Mouse (Mus musculus): ENCODE measurements around the gene Nckap1. TPM values are rescaled to one million over a fixed set of nuclear protein-coding genes. Genes with fewer than 3 reads are reported as not detected.
"Not testable (repeated sequence)": the region's sequence is repeated elsewhere in the genome, so short reads cannot be mapped to it uniquely, and the experiment has no call there.

Nckap1 gene
- total RNA-seq, 2 experiments from 2014 or later, result 412 to 413 TPM

DNA sequence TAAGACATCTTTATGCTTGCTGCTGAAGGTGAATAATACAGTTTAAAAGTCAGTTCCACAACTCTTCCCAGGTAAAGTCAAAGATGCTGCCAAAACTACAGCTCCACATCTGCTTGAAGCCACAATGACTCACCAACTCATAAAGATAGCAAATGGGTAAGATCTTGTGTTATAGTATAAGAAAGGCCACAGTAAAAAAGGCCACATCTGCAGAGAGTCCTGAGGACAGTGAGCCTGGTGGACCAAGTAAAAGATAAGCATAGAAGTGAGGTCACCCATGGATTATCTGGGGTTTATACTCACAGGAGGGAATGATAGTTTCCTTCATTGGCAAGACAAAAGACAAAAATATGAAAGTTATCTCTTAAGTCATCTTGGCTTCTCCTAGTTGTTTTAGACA is 18.9 kb downstream of the Nckap1 start:
- no peak for DNase-seq (ENCODE audit: low spot score in 2 of 2)

DNA sequence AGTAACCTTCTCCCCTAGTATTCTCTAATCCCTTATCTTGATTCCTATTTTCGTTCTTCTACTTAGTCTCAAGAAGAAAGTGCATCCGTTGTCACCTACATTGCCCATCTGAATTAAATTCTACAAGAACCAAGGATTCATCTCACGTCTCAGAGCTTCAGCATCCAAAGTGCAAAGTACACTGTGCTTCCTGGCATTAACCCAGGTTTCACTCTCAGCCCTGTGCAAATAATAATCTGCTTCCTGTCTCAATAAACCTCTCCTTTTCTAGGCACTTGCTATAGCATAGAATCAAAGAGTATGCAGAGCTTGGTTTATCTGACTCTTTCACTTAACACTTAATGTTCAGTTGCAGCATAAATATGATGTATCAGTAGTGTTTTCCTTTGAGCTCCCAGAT is 19.7 kb downstream of the Nckap1 start:
- DNase-seq (ENCODE audit: low spot score in 2 of 2), result no peak

DNA sequence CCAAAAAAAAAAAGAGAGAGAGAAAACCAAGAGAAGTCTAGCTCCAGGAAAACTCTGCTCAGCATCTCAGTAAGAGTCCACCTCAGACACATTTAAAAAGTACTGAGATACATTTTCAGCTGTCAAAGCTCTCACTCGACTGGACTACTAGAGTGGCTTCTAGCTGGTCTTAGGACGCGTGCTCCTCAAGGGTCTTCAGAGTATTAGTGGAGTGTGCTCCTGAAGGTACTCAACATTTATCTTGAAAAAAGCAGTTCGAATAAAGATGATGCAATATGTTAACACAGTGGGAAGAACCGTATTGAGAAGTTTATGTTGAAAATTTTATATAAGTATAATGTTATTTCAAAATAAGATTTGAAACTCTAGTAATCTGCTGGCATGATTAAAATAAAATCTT is 20.4 kb downstream of the Nckap1 start:
- no peak for DNase-seq (ENCODE audit: low spot score in 2 of 2)

DNA sequence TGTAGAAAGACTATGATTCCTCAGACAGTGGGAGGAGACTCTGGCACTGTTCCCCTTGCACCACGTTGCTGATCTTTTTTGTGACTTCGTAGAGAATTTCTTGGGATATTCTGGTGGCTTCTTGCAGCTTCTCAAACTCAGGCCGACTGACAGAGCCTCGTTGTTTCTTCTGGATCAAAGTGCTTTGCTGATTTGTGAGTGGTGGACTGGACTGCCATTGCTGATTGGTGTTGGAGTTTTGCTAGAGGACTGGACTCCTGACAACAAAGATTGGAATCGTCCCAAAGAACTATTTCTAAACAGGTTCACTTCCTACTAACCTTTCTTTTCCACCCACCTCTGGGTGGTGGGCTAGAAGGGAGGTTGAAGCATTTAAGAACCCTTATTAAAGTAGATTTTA is 21.5 kb downstream of the Nckap1 start:
- DNase-seq (ENCODE audit: low spot score in 2 of 2), result no peak

DNA sequence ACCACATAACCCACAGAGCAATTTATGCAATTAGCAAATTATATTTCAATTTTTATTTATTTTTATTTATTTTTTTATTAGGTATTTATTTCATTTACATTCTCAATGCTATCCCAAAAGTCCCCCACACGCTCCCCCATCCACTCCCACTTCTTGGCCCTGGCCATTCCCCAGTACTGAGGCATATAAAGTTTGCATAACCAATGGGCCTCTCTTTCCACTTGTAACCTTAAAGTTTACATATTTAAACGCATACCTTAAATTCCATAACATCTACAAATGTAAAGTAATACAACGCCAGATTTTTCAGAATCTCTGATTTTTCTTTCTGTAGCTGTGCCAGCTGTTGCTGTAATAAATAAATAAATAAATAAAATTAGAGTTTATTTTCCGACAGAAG is 26.7 kb downstream of the Nckap1 start:
- no peak for DNase-seq (ENCODE audit: low spot score in 2 of 2)

DNA sequence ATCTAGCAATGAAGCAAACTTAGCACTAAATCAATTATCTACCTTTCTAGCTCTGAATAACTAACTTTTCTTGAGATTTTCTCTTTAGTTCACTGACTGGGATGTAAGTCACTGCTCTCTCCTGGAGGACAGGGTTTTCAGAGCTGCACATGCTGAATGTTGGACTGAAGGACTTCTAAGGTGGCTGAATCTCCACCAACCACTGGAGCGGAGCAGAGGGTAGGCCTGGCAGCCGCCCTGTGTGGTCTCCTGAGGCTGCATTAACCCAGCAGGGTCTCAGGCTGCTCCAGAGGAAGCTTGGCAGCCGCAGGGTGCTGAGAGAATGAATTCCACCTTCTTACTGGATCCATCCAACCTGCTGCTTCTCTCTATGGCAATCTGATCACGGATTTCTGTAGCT is 31.5 kb downstream of the Nckap1 start:
- no peak for DNase-seq (ENCODE audit: low spot score in 2 of 2)

DNA sequence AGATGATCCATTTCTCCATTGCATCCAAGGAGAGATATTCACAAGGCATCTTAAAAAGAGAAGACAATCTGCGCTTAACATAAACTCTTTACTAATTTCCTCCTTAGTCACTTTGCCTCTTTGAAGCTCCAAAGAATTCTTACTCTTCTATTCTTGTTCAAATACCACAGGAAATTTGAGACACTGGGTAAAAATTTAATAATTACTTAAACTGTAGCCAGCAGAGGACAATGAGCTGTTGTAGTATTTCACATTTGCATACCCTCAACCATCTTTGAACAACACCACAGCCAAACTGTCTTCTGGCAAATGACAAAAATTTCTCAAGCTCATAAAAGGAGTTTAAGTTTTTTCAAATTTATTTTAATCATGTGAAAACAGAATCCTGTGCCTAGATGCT is 33.3 kb downstream of the Nckap1 start:
- no peak for DNase-seq (ENCODE audit: low spot score in 2 of 2)

DNA sequence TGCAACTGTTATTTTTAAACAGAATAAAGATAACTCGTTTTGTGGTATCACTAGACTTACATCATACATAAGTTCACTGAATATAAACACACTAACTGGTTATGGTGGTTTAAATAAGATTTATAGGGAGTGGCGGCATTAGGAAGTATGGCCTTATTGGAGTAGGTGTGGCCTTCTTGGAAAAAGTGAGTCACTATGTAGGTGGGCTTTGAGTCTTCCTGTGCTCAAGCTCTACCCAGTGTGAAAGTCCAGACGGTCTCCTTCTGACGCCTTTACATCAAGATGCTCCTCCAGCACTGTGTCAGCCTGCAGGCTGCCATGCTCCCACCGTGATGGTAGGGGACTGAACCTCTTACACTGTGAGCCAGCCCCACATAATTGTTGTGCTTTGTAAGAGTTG is 38.4 kb downstream of the Nckap1 start:
- DNase-seq (ENCODE audit: low spot score in 2 of 2), result no peak

DNA sequence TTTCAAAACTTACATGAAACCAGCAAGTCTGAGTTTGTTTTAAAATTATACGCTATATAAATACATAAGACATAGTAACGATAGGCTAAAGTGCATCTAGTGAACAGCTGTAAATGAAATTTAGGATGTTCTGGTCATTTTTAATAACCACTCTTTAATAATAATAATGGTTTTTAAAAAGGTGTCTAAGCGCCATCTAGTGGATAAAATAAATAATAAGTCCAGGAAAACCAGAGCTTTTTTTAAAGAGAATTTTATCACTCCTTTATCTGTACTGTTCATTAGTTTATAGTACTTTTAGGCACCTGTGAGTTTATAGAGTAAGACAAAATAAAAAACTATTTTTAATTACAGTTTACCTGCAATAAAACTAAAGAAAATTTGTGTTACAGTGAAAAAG is 44.0 kb downstream of the Nckap1 start:
- no peak for DNase-seq (ENCODE audit: low spot score in 2 of 2)

DNA sequence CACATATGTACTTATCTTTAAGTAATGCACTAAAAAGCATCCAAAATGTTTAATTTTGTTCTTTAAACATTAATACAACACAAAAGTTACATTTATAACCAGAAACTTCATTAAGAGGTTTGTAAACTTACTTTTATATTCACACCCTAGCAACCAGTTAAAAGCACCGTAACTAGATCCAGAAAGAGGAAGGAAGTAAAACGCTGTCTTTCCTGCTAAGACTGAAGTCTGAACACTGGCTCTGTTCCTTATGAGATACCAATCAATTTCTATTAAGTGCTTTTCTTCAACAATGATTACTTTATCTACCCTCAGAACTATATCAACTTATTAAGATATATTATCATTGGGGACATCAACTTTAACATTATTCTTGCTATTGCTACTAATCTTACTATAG is 44.6 kb downstream of the Nckap1 start:
- no peak for DNase-seq (ENCODE audit: low spot score in 2 of 2)

DNA sequence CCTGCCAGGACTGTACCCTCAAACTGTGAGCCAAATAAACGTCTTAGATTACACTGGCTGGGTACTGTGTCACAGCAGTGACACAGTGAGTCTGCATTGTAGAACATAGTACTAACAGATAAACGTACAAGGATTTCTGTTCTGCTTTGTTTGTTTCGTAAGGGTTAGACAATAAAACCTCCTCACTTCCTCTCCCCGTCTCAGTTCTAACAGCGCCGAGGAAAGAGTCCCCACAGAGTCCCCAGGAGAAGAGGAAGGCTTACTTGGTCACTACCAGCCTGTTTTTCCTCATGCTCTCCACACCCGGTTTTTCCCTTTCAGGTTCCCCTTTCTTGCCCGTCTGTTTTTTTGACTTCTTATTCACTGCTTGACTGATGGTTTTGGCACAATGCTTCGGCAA is 56.9 kb downstream of the Nckap1 start:
- DNase-seq (ENCODE audit: low spot score in 2 of 2), result no peak

DNA sequence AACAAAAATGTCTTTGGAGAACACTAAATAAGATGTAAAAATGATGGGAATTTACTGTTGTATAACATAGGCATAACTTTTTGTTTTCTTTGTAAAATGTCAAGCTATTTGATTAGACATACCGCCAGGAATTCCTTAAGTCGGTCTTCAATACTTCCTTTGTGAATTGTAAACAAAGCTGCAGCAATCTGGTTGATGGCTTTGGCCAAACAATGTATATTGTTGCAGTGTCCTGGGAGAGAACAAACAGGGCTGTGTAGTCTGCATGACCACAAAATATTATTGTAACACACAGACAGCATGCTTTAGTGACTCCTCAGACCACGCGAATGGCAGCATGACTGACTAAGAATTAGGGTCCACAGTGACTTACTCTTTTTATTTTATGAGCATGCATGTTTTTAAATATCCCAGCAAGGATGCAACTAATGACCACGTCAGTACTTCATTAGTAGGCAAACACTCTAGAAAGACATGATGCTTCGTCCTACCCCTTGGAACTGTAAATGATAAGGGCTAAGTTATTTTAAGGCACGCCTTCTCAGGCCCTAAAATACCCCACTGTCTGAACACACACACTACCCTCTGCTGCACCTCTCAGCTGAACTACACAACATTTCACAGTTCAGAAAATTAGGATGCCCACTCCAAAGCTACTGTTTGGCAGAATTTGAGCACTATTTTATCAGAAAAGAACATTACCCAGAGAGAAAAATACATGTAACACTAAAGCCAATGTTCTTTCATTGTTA is 75.0 kb downstream of the Nckap1 start:
- DNase-seq (ENCODE audit: low spot score in 2 of 2), result no peak

DNA sequence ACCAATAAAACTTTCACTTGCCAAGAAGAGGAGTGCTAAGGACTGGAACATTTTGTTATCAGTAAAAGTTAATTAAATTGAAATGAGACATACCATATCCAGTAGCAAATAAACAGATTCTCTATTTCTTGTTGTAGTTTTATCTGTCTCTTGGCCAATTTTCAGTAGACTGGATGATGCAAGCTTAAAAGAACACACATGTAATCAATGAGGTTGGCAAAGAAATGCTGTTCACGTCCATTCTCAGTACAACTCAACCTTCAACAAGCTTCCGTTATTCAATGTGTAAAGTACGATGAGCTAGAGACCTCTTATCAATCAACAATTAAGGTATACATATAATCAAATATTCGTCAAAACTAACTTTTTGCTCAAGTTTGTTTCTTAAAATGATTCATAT is 79.0 kb downstream of the Nckap1 start:
- DNase-seq (ENCODE audit: low spot score in 2 of 2), result no peak

DNA sequence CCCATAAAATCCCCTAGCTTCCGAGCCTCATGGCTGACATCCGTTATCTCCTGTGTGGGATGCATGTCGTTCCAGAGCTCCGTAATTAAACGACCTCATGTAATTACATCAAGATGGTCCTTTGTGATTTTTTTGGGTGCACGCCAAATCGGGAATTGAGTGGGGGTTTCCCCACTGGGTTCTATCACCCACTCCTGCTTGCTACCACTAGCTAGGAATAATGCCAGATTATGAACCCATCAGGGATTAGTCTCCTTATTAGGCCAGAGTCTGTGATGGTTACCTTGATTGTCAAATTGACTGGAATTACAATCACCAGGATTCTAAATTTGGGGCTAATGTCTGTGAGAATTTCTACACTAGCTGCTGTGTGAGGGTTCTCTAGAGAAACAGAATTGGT is 85.9 kb downstream of the Nckap1 start:
- not testable (repeated sequence) for DNase-seq (ENCODE audit: low spot score in 2 of 2)

DNA sequence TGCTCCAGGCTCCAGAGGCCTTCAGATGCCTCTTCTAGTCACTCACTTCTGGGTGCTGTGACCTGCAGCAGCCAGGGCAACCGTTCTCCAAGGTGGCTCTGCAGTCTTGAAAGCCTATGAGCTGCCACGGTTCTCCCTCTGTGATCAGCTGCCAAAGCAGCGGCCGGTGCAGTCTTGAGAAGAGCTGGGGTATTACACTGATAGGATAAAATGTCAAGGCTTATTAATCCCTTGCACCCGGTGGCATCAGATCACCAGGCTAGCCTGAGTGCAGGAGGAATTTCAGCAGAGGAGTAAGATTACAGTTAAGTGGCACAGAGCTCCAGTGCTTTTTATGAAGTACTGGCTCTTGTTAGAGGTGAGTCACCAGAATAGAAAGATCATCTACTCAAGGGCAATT is 94.3 kb downstream of the Nckap1 start:
- no peak for DNase-seq (ENCODE audit: low spot score in 2 of 2)

DNA sequence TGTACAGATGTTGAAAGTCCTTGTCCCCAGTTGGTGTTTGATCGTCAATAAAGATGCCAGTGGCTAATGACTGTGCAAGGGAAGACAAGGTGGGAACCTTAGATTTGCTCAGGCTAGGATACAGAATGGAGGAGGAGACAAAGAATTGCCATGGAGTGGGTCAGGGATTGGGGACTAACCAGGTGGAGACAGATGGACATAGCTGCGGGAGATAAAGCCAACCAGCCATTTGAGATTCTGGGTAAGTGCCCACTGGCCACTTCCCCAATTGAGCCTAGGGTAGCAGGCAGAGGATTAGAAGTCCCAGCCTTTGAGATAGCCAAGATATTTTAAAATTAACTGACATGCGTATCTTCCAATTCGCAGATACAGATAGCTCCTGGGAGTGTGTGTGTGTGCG is 96.2 kb downstream of the Nckap1 start:
- no peak for DNase-seq (ENCODE audit: low spot score in 2 of 2)

DNA sequence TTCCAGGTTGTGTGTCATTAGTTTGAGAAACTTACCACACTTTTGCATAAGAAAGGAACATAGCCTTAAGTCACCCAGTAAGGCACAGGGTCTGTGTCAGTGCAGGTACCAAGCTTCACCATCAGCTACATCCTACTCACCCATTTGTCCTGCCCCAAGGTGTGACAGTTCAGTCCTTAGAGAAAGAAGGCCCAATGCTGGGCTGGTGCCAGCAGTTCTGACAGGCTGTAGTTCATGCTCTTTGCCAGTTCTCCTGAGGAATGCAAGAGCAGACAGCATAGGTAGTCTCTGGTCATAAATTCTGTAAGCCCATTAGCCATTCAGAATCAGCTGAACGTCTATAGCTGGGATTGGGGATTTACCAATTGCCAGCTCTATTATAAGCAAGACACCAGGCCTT is 105.3 kb downstream of the Nckap1 start:
- no peak for DNase-seq (ENCODE audit: low spot score in 2 of 2)

DNA sequence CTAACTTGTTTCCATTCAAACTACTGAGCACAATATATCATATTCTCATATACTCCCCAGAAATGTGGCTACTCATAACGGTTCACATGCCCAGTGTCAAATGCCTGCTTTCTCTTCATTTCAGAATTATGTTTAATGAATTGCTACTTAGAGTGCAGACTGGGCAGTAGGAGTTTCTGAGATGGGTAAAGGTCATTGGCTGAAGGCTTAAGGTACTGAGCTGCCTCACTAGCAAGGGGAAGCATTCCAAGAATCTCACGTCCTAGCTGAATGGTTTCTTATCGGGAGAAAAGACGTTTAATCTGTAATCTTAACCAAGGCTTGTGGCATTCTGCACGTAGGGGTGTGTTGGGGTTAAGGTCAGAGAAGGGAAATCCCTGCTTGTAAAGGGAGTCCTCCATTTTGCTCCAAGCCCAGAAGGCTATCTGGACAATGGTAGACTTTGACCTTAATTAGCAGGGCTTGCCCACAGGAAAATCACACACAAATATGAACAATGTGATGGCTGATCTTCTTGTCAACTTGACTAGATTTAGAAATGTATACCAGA is 106.9 kb downstream of the Nckap1 start:
- DNase-seq (ENCODE audit: low spot score in 2 of 2), result no peak

DNA sequence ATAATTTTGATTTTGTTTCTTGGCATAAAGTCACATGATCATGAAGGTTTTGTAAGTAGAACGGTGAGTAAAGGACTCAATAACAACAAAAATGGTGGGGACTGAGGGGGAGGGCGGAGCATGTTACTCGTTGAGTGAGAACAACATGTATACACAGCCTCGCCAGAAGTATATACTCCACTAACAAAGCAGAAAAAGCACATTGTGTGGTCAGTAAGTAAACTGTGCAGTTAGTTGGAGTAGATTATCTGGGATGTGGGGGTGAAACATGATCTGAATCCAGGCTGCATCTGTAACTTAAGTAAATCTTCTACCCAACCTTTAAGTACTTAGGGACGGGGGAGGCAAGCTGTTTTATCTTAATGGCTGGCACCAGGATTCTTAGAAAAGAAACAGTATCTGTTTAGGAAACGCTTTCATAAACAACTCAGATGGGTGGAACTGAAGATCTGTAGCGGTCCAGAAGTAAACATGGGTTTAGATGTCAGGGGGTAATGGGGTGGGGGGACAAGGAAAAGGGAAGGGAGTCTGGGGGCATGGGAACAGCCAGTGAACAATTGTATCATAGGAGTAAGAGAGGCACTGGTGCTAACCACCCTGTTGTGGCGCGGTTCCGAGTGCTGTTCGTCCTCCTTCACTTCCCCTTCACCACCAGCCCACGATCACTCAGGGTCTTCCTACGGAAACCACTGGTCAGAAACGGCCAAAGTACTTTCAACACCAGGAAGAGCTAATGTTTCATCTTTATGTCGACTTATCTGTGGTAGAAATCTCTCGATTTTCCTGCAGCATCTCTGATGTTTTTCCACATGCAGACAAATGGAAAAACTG is 115.0 kb downstream of the Nckap1 start:
- DNase-seq (ENCODE audit: low spot score in 2 of 2), result no peak

DNA sequence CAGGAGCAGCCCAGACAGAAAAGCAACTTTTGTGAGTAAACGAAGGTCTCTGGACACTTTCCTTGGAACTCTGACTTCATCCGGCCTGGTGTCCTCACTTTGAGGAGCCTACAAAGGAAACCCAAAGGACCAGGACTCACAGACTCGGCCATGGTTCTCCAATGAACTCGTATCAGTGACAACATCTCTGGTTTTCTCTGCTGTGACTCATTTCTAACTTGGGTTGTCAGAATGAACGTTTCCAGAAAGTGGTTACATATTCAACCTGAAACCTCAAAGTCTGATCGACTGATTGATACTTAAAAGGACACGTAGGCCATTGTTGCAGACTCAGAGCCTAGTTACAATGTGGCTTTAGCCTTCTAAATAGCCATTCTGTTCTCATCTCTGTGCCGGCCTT is 119.4 kb downstream of the Nckap1 start:
- no peak for DNase-seq (ENCODE audit: low spot score in 2 of 2)

All from left cerebral cortex, adult 18-20 months (tissue).